Mouse (Mus musculus) lung, postnatal 0 days (tissue): ENCODE data around the gene Kcnip4. TPM values are rescaled to one million over a fixed set of nuclear protein-coding genes. Genes with fewer than 3 reads are reported as not detected.
A peak's percentile ranks its signal among the peaks of the same experiment; 100 is the strongest.

ENCODE experiments used
- ATAC-seq: fragments of 200-750 bp; cut with Nextera tagmentation; 2 replicates; pipeline ENCODE4 v1.8.0; 2017; ENCODE audit warnings: moderate library complexity
- DNase-seq: peaks from one replicate; pipeline ENCODE4 v3.0.0-alpha.2; 2016; ENCODE audit warnings: low spot score
- H3K27ac ChIP-seq: fragments of 300-500 bp; sonication (generic); 2 replicates; pipeline ENCODE4 v1.5.1; 2014; ENCODE audit warnings: antibody characterized with exemption, mild to moderate bottlenecking, low read length, mixed read lengths
- H3K27me3 ChIP-seq: fragments of 300-500 bp; sonication (generic); replicated peaks from 2 replicates; pipeline ENCODE4 v1.6.1; 2014; ENCODE audit warnings: low read length, mixed read lengths; ENCODE audit not compliant: insufficient read depth
- H3K36me3 ChIP-seq: fragments of 300-500 bp; sonication (generic); 2 replicates; pipeline ENCODE4 v1.6.1; 2014; ENCODE audit warnings: low read length, mixed read lengths; ENCODE audit not compliant: insufficient read depth
- H3K4me1 ChIP-seq: fragments of 300-500 bp; sonication (generic); 2 replicates; pipeline ENCODE4 v1.6.1; 2014; ENCODE audit warnings: antibody characterized with exemption, low read depth, low read length, mixed read lengths; ENCODE audit not compliant: insufficient read depth
- H3K4me2 ChIP-seq: fragments of 300-500 bp; sonication (generic); replicated peaks from 2 replicates; pipeline ENCODE4 v1.6.1; 2014; ENCODE audit warnings: low read depth, mild to moderate bottlenecking, low read length, moderate library complexity, mixed read lengths
- H3K4me3 ChIP-seq: fragments of 300-500 bp; sonication (generic); 2 replicates; pipeline ENCODE4 v1.5.1; 2014; ENCODE audit warnings: low read depth, low read length
- H3K9ac ChIP-seq: fragments of 300-500 bp; sonication (generic); replicated peaks from 2 replicates; pipeline ENCODE4 v1.6.1; 2014; ENCODE audit warnings: low read depth, mild to moderate bottlenecking
- H3K9me3 ChIP-seq: fragments of 300-500 bp; sonication (generic); 2 replicates; pipeline ENCODE4 v1.6.1; 2016; ENCODE audit warnings: low read length, mixed read lengths
- CTCF ChIP-seq: IDR thresholded peaks from 2 replicates; pipeline ENCODE4 v1.5.1; 2016; ENCODE audit warnings: antibody characterized with exemption, mild to moderate bottlenecking
- EP300 ChIP-seq: IDR thresholded peaks from 2 replicates; pipeline ENCODE4 v1.6.1; 2016; ENCODE audit warnings: antibody characterized with exemption, mild to moderate bottlenecking, control low read depth
- WGBS: fragments of 180-500 bp; shearing (Covaris S2); extraction: QIAGEN DNeasy Blood & Tissue Kit; methylation state at CpG from one replicate; pipeline ENCODE4 v1.1.7; 2014; 5-methylcytosine and 5-hydroxymethylcytosine counted together
- polyA plus RNA-seq: library from polyadenylated mRNA; unstranded; fragments of >200 nt; fragmentation: Nextera tagmentation; extraction: Ambion mirVana; gene quantifications from 2 replicates; pipeline ENCODE4 v1.2.1, GENCODE M21; 2015

The Kcnip4 gene
- polyA plus RNA-seq, 1 experiment from 2014 or later = 0.53 TPM

- no peak overlapping the region for H3K9ac ChIP-seq
- ATAC-seq = no peak
- H3K4me1 ChIP-seq = no peaks in the 10 kb centered on the region
- H3K9me3 ChIP-seq = no peaks in the 10 kb centered on the region
- no peak overlapping the region for H3K4me3 ChIP-seq
- no peak for DNase-seq
- no peak overlapping the region for H3K27ac ChIP-seq
- H3K4me2 ChIP-seq = no peak overlapping the region
- WGBS = 59% methylated on average over 5 of the region's 5 CpGs
- H3K36me3 ChIP-seq = no peaks in the 10 kb centered on the region
- TF ChIP-seq CTCF (no peak), EP300 (no peak)
- no peaks in the 10 kb centered on the region for H3K27me3 ChIP-seq
These were observed 1035.0 kb downstream of the Kcnip4 start for GRCm38 (mm10) chr5:48489549-48490288.

DNA sequence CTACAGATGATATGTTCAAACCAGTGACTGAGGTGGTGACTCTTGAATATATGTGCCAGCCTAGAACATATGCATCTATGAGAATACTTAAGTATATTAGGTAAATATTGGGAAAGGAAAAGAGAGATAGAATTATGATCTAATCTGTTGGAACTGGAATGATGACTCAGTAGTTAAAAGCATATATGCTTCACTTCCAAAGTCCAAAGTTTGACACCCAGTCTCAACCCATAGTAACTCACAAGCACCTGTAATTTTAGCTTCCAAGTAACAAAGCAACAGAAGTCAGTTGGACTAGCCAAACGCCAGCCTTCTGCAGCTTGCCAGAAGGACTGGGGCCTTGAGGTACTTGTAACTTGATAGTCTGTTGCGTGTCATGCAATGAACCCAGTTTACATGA is 1041.6 kb downstream of the Kcnip4 start:
- Histone ChIP-seq H3K4me2 (no peak overlapping the region), H3K4me3 (no peak overlapping the region), H3K4me1 (no peaks in the 10 kb centered on the region), H3K27ac (no peak overlapping the region), H3K36me3 (no peaks in the 10 kb centered on the region), H3K27me3 (no peaks in the 10 kb centered on the region), H3K9ac (no peak overlapping the region), H3K9me3 (no peaks in the 10 kb centered on the region)
- TF ChIP-seq EP300 (no peak), CTCF (no peak)
- no peak for ATAC-seq
- DNase-seq = no peak
- 65% methylated on average over 2 of the region's 2 CpGs for WGBS

DNA sequence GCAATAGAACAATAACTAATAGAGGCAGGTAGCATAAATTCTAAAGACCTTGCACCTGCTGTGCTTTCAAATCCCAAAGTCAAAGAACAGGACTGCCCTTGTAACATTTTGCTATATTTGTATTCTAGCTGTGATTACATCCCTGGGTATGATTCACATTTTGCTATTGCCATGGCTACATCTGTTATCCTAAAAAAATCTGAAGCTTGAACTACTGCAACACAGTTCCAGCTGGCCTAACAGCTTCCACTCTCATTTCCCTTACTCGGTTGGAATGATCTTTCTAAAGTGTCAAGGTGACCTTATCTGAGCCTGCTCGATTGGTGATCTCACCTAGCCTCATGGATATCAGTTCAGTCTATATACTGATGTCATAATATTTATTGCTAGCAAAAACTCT is 1064.5 kb downstream of the Kcnip4 start:
- no peak for ATAC-seq
- Histone ChIP-seq H3K9ac (no peak overlapping the region), H3K4me1 (no peaks in the 10 kb centered on the region), H3K9me3 (no peaks in the 10 kb centered on the region), H3K27ac (no peak overlapping the region), H3K4me2 (no peak overlapping the region), H3K27me3 (no peaks in the 10 kb centered on the region), H3K4me3 (no peak overlapping the region), H3K36me3 (no peaks in the 10 kb centered on the region)
- no peak for DNase-seq
- TF ChIP-seq CTCF (no peak), EP300 (no peak)
- 49% methylated on average over 2 of the region's 2 CpGs for WGBS

GRCm38 (mm10) chr5:48448888-48449287 is 1075.8 kb downstream of the Kcnip4 start:
- no peak for ATAC-seq
- Histone ChIP-seq H3K36me3 (no peaks in the 10 kb centered on the region), H3K9me3 (no peaks in the 10 kb centered on the region), H3K27me3 (no peaks in the 10 kb centered on the region), H3K4me3 (no peak overlapping the region), H3K27ac (no peak overlapping the region), H3K9ac (no peak overlapping the region), H3K4me2 (no peak overlapping the region), H3K4me1 (no peaks in the 10 kb centered on the region)
- WGBS = 73% methylated on average over 1 of the region's 1 CpGs
- TF ChIP-seq EP300 (no peak), CTCF (no peak)
- no peak for DNase-seq

GRCm38 (mm10) chr5:48430459-48430858 is 1094.2 kb downstream of the Kcnip4 start:
- H3K27ac ChIP-seq = no peak overlapping the region
- H3K4me2 ChIP-seq = no peak overlapping the region
- no peaks in the 10 kb centered on the region for H3K27me3 ChIP-seq
- ATAC-seq (no peak), DNase-seq (peak; percentile 34)
- no peak overlapping the region for H3K9ac ChIP-seq
- TF ChIP-seq CTCF = peak; percentile 66
- TF ChIP-seq EP300 = no peak
- H3K9me3 ChIP-seq = no peaks in the 10 kb centered on the region
- no peaks in the 10 kb centered on the region for H3K4me1 ChIP-seq
- H3K36me3 ChIP-seq = no peaks in the 10 kb centered on the region
- H3K4me3 ChIP-seq = no peak overlapping the region

DNA sequence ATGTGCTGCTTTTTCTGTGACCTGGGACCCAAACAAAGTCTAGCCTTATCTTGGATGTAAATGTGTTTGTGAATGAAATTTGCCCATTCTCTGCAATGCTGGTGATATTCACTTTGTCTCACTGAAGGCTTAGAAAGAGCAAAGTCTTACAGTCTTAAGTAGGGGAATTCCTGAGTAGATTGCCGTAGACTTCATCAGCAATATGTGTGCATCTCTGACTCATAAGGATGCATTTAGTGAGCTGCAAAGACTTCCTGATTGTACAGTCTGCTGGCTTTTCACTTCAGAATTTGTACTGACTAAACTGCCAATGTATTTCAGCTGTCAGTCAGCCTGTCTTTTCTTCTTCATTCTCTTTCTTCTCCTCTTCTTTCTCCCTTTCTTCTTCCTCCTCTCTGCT is 1102.8 kb downstream of the Kcnip4 start:
- DNase-seq (no peak), ATAC-seq (no peak)
- no peak overlapping the region for H3K4me3 ChIP-seq
- no peaks in the 10 kb centered on the region for H3K36me3 ChIP-seq
- WGBS = 67% methylated on average over 1 of the region's 1 CpGs
- H3K9ac ChIP-seq = no peak overlapping the region
- H3K9me3 ChIP-seq = no peaks in the 10 kb centered on the region
- no peak overlapping the region for H3K4me2 ChIP-seq
- TF ChIP-seq CTCF (no peak), EP300 (no peak)
- H3K27ac ChIP-seq = no peak overlapping the region
- no peaks in the 10 kb centered on the region for H3K27me3 ChIP-seq
- H3K4me1 ChIP-seq = no peaks in the 10 kb centered on the region
